Mouse (Mus musculus) ES-Bruce4 (cell line): ENCODE data around the gene Cldn8. TPM values are rescaled to one million over a fixed set of nuclear protein-coding genes. Genes with fewer than 3 reads are reported as not detected.

Experiments
- H3K27ac ChIP-seq: 2 replicates; pipeline ENCODE4 v1.5.1; 2012; ENCODE audit warnings: low read length, inconsistent platforms; ENCODE audit not compliant: insufficient read depth
- H3K27me3 ChIP-seq: 2 replicates; pipeline ENCODE4 v1.6.1; 2012; ENCODE audit warnings: mild to moderate bottlenecking, low read length, inconsistent platforms; ENCODE audit not compliant: control insufficient read depth, poor library complexity, insufficient read depth, severe bottlenecking
- H3K36me3 ChIP-seq: 2 replicates; pipeline ENCODE4 v1.6.1; 2012; ENCODE audit warnings: inconsistent platforms, mild to moderate bottlenecking, low read length, moderate library complexity; ENCODE audit not compliant: control insufficient read depth, poor library complexity, insufficient read depth, severe bottlenecking
- H3K4me1 ChIP-seq: one replicate; pipeline ENCODE4 v1.8.1; 2011; ENCODE audit warnings: low read length; ENCODE audit not compliant: control insufficient read depth, insufficient read depth
- H3K4me3 ChIP-seq: 2 replicates; pipeline ENCODE4 v1.5.1; 2011; ENCODE audit warnings: low read depth, mild to moderate bottlenecking, low read length
- H3K9ac ChIP-seq: 2 replicates; pipeline ENCODE4 v1.6.1; 2012; ENCODE audit warnings: low read depth, mild to moderate bottlenecking, inconsistent platforms; ENCODE audit not compliant: poor library complexity, severe bottlenecking
- H3K9me3 ChIP-seq: replicated peaks from 2 replicates; pipeline ENCODE4 v1.6.1; 2012; ENCODE audit warnings: mild to moderate bottlenecking, low read length, inconsistent platforms; ENCODE audit not compliant: control insufficient read depth, poor library complexity, insufficient read depth, severe bottlenecking
- CTCF ChIP-seq: IDR thresholded peaks from one replicate; pipeline ENCODE4 v1.8.1; 2011; ENCODE audit warnings: low read depth, low read length
- EP300 ChIP-seq: IDR thresholded peaks from 2 replicates; pipeline ENCODE4 v1.6.1; 2011; ENCODE audit warnings: low read depth, low read length; ENCODE audit not compliant: insufficient read depth
- POLR2A ChIP-seq: IDR thresholded peaks from one replicate; pipeline ENCODE4 v1.8.1; 2011; ENCODE audit warnings: low read length; ENCODE audit not compliant: insufficient read depth
- polyA plus RNA-seq: library from polyadenylated mRNA; stranded (reverse); fragments of >200 nt; gene quantifications from 2 replicates; pipeline ENCODE4 v1.2.4, GENCODE M21; 2011; ENCODE audit warnings: low read depth; ENCODE audit not compliant: missing spikeins, insufficient read depth, insufficient read length

The Cldn8 gene
- not detected in 2 replicates for polyA plus RNA-seq

- Histone ChIP-seq H3K36me3 (no peaks in the 10 kb centered on the region), H3K9ac (no peak within 1 kb of the TSS), H3K27ac (no peak within 1 kb of the TSS), H3K4me1 (no peaks in the 10 kb centered on the region), H3K9me3 (no peaks in the 10 kb centered on the region), H3K27me3 (no peaks in the 10 kb centered on the region; the same call in 1 of the 2 replicates), H3K4me3 (no peak within 1 kb of the TSS)
- TF ChIP-seq POLR2A = no peak
- TF ChIP-seq CTCF = no peak
- TF ChIP-seq EP300 = no peak
These were observed at the start of gene Cldn8 for GRCm38 (mm10) chr16:88563045-88563913. Gene Cldn8 (minus strand): TSS chr16:88563183.

- TF ChIP-seq EP300 = no peak
- TF ChIP-seq POLR2A = no peak
- no peak for TF ChIP-seq CTCF
- no peak overlapping the region for H3K4me3 ChIP-seq
- H3K4me1 ChIP-seq = no peaks in the 10 kb centered on the region
- no peaks in the 10 kb centered on the region for H3K27me3 ChIP-seq
- H3K27ac ChIP-seq = no peak overlapping the region
- H3K9me3 ChIP-seq = no peaks in the 10 kb centered on the region
- no peak overlapping the region for H3K9ac ChIP-seq
- no peaks in the 10 kb centered on the region for H3K36me3 ChIP-seq
These were observed 49.7 kb upstream of the Cldn8 start for GRCm38 (mm10) chr16:88612712-88613111.

GRCm38 (mm10) chr16:88611922-88612321 lies 48.9 kb upstream of the Cldn8 start, which contains the start of gene Krtap24-1:
Gene Krtap24-1 (minus strand): TSS chr16:88612279.
- no peak for TF ChIP-seq POLR2A
- no peak for TF ChIP-seq CTCF
- no peak for TF ChIP-seq EP300
- Histone ChIP-seq H3K36me3 (no peaks in the 10 kb centered on the region), H3K4me3 (no peak within 1 kb of the TSS)

GRCm38 (mm10) chr16:88604570-88604969 lies 41.6 kb upstream of the Cldn8 start:
- no peaks in the 10 kb centered on the region for H3K9me3 ChIP-seq
- no peak for TF ChIP-seq POLR2A
- no peak for TF ChIP-seq EP300
- TF ChIP-seq CTCF = no peak
- no peak overlapping the region for H3K4me3 ChIP-seq
- H3K4me1 ChIP-seq = no peaks in the 10 kb centered on the region
- H3K27ac ChIP-seq = no peak overlapping the region
- H3K9ac ChIP-seq = no peak overlapping the region
- H3K27me3 ChIP-seq = no peaks in the 10 kb centered on the region; the same call in 1 of the 2 replicates
- no peaks in the 10 kb centered on the region for H3K36me3 ChIP-seq

More at GRCm38 (mm10) chr16:88611922-88612321, 48.9 kb upstream of the Cldn8 start, which contains the start of gene Krtap24-1:
- Histone ChIP-seq H3K4me1 (no peaks in the 10 kb centered on the region), H3K9me3 (no peaks in the 10 kb centered on the region), H3K27me3 (no peaks in the 10 kb centered on the region), H3K27ac (no peak within 1 kb of the TSS), H3K9ac (no peak within 1 kb of the TSS)

- Histone ChIP-seq H3K36me3 (no peaks in the 10 kb centered on the region), H3K4me1 (no peaks in the 10 kb centered on the region), H3K9me3 (no peaks in the 10 kb centered on the region), H3K27me3 (no peaks in the 10 kb centered on the region; the same call in 1 of the 2 replicates), H3K4me3 (no peak overlapping the region), H3K27ac (no peak overlapping the region), H3K9ac (no peak overlapping the region)
- TF ChIP-seq POLR2A (no peak), CTCF (no peak), EP300 (no peak)
These were observed 39.5 kb upstream of the Cldn8 start for GRCm38 (mm10) chr16:88602464-88602863.

GRCm38 (mm10) chr16:88600303-88600702 lies 37.3 kb upstream of the Cldn8 start:
- Histone ChIP-seq H3K4me1 (no peaks in the 10 kb centered on the region), H3K9ac (no peak overlapping the region), H3K36me3 (no peaks in the 10 kb centered on the region), H3K27ac (no peak overlapping the region), H3K9me3 (no peaks in the 10 kb centered on the region), H3K27me3 (no peaks in the 10 kb centered on the region; the same call in 1 of the 2 replicates), H3K4me3 (no peak overlapping the region)
- no peak for TF ChIP-seq POLR2A
- no peak for TF ChIP-seq EP300
- TF ChIP-seq CTCF = no peak
